Mouse (Mus musculus) midbrain, embryonic 10.5 days (tissue): Measurements from ENCODE around the gene Gm12184. TPM values are rescaled to one million over a fixed set of nuclear protein-coding genes. Genes with fewer than 3 reads are reported as not detected.
A peak's percentile ranks its signal among the peaks of the same experiment; 100 is the strongest.
"Not testable (repeated sequence)": the region's sequence is repeated elsewhere in the genome, so short reads cannot be mapped to it uniquely, and the experiment has no call there.

Experiments used
- DNase-seq: peaks from one replicate; pipeline ENCODE4 v3.0.0-alpha.2; 2017; ENCODE audit warnings: low spot score
- H3K27ac ChIP-seq: fragments of 300-500 bp; sonication (generic); replicated peaks from 2 replicates; pipeline ENCODE4 v1.5.1; 2016; ENCODE audit warnings: mild to moderate bottlenecking
- H3K27me3 ChIP-seq: fragments of 300-500 bp; sonication (generic); 2 replicates; pipeline ENCODE4 v1.6.1; 2016; ENCODE audit warnings: low read depth, mild to moderate bottlenecking; ENCODE audit not compliant: poor library complexity, severe bottlenecking
- H3K36me3 ChIP-seq: fragments of 300-500 bp; sonication (generic); 2 replicates; pipeline ENCODE4 v1.6.1; 2016; ENCODE audit warnings: mild to moderate bottlenecking, moderate library complexity
- H3K4me1 ChIP-seq: fragments of 300-500 bp; sonication (generic); 2 replicates; pipeline ENCODE4 v1.6.1; 2016
- H3K4me3 ChIP-seq: fragments of 300-500 bp; sonication (generic); 2 replicates; pipeline ENCODE4 v1.5.1; 2016; ENCODE audit warnings: mild to moderate bottlenecking, moderate library complexity
- H3K9me3 ChIP-seq: fragments of 300-500 bp; sonication (generic); replicated peaks from 2 replicates; pipeline ENCODE4 v1.6.1; 2016; ENCODE audit warnings: mild to moderate bottlenecking
- WGBS: fragments of 180-500 bp; shearing (Covaris S2); methylation state at CpG from one replicate; pipeline ENCODE4 v1.1.7; 2016; 5-methylcytosine and 5-hydroxymethylcytosine counted together
- polyA plus RNA-seq: library from polyadenylated mRNA; unstranded; fragments of >200 nt; fragmentation: Nextera tagmentation; extraction: Ambion mirVana; gene quantifications from 2 replicates; pipeline ENCODE4 v1.2.1, GENCODE M21; 2016

Gm12184 gene
- polyA plus RNA-seq, 1 experiment from 2014 or later = 2.1 TPM

DNA sequence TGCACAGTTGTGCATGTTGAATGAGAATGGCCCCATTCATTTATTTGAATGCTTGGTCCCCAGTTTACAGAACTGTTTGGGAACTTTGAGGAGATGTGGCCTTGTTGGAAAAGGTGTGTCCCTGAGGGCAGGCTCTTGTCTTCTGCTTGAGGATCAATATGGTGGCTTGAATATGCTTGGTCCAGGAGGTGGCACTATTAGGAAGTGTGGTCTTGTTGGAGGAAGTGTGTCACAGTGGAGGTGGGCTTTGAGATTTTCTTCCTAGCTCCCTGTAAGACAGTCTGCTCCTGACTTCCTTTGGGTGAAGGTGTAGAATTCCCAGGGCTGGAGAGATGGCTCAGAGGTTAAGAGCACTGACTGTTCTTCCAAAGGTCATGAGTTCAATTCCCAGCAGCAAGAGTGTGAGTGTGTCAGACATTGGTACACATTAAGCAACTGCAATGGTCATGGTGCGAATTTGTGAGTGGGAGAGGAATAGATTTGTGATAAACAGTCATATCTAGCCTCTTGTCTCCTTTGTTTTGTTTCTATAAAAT, 36.4 kb upstream of the Gm12184 start:
- H3K9me3 ChIP-seq = no peaks in the 10 kb centered on the region
- H3K4me3 ChIP-seq = no peak overlapping the region
- 89% methylated on average over 1 of the region's 1 CpGs for WGBS
- H3K27me3 ChIP-seq = peaks cover 20% of the 10 kb centered on the region; the same call in 1 of the 2 replicates
- no peak for DNase-seq
- no peak overlapping the region for H3K27ac ChIP-seq
- peaks cover 11% of the 10 kb centered on the region for H3K4me1 ChIP-seq
- no peaks in the 10 kb centered on the region for H3K36me3 ChIP-seq

DNA sequence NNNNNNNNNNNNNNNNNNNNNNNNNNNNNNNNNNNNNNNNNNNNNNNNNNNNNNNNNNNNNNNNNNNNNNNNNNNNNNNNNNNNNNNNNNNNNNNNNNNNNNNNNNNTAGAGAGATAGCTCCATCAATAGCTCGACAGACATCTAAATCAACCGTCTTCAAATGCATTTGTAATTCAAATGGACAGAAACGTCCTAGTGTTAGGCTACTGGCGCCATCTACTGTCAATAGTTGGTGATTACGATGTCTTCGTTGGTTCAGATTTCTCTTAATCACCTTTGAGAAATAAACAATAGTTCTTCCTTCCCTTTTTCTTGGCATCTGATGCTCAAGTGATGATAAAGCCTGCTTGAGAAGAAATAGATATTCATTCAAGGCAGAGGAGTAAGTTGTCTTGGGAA, 32.6 kb upstream of the Gm12184 start:
- H3K4me3 ChIP-seq = peak overlapping the region; percentile 56

DNA sequence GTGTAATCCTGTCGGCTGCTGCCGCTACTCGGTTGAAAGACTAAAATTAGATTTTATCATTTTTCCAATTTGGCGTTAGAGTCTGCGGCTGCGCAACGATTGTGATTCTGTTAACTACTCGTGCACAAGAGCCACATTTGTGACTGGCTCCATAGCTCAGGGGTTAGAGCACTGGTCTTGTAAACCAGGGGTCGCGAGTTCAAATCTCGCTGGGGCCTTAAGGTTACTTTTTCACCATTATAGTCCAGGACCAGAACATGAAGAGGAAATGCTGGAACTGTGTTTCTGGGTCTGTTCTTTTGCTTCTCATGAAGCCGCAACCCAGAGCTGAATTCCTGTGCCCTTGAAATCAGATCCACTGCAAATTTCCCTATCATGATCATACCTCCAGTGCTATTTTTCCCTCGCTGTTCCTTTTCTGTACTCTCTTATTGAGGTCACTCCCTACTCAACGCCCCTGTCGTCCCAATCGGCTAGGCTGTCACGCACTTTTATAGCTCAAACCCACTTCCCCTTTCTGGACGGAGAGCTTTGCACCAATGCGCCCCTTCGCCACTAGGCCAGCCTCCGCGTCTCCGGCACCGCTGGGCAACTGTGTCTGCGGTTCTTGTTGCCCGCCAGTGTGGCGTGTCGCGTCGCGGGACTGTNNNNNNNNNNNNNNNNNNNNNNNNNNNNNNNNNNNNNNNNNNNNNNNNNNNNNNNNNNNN, 27.2 kb upstream of the Gm12184 start:
- WGBS = under 1% methylated on average over 31 of the region's 31 CpGs

More for the DNA sequence above, 32.6 kb upstream of the Gm12184 start:
- peaks cover 26% of the 10 kb centered on the region for H3K27me3 ChIP-seq
- DNase-seq = no peak
- H3K27ac ChIP-seq = no peak overlapping the region
- WGBS = under 1% methylated on average over 6 of the region's 6 CpGs
- no peaks in the 10 kb centered on the region for H3K9me3 ChIP-seq
- peaks cover 25% of the 10 kb centered on the region for H3K4me1 ChIP-seq
- no peaks in the 10 kb centered on the region for H3K36me3 ChIP-seq

DNA sequence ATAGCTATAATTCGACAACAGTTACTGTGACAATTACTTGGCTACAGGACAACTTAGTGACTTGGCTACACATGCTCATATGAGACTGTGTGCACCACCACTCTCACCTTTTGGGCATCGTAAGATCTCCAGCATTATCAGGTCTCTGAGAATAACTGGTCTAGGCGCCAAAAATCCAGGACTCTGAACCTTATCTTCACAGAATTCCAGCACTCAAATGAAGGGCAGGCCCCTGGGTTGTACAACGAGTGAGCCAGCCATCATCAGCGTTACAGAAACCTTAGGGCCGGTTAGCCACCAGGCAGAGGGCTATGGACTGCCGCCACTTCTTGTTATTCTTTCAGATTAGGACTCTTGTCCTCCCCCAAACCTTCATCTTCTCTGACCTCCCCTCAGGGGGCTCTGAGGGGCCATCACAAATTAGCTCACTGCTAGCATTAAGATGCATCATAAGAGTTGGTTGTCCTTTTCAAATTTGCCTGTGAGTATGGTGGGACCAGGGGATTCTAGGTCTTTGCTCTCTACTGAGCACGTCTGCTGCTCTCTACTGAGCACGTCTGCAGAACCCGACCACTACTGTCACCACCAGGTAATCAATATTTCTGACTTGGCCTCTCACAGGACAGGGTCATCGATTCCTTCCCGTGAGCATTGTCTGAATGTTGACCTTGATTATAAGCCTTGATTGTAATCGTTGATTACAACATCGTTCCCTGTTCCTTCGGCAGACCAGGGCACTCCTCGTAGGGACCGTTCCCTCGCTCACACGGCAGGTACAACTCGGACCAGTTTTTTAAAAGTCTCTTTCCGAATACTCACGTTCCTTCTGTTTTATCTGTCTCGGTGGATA, 26.4 kb upstream of the Gm12184 start:
- peak; percentile 63 for DNase-seq
- H3K27ac ChIP-seq = no peak overlapping the region
- H3K9me3 ChIP-seq = peaks cover 7% of the 10 kb centered on the region
- H3K4me1 ChIP-seq = peaks cover 27% of the 10 kb centered on the region
- H3K36me3 ChIP-seq = no peaks in the 10 kb centered on the region
- H3K4me3 ChIP-seq = peak overlapping the region; percentile 56
- H3K27me3 ChIP-seq = peaks cover 43% of the 10 kb centered on the region
- WGBS = 7% methylated on average over 23 of the region's 23 CpGs

More for the DNA sequence above, 27.2 kb upstream of the Gm12184 start:
- DNase-seq = peak; percentile 82
- Histone ChIP-seq H3K36me3 (no peaks in the 10 kb centered on the region), H3K9me3 (peaks cover 7% of the 10 kb centered on the region), H3K27ac (no peak overlapping the region), H3K27me3 (peaks cover 42% of the 10 kb centered on the region), H3K4me3 (peak overlapping the region; percentile 56), H3K4me1 (peaks cover 35% of the 10 kb centered on the region)

DNA sequence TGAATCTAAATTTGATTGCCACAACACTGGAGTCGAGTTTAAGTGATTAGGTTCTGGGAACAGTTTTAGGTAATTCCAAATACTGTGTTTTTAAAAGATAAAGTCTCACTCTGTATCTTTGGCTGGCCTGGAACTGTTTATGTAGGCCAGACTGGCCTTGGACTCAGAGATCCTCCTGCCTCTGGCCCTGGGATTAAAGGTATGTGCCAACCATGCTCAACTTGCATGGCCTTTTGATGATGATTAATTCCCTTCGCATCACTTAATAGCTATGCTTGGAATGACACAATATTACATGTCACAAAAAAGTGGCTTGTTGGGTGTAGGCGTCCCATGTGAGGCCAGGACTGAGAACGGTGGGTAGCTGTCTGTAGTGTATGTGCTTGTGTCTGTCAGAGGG, 25.7 kb upstream of the Gm12184 start:
- peak overlapping the region; percentile 56; the same call in 1 of the 2 replicates for H3K4me3 ChIP-seq
- peaks cover 7% of the 10 kb centered on the region for H3K9me3 ChIP-seq
- no peaks in the 10 kb centered on the region for H3K36me3 ChIP-seq
- peaks cover 24% of the 10 kb centered on the region for H3K4me1 ChIP-seq
- no peak overlapping the region for H3K27ac ChIP-seq
- 79% methylated on average over 4 of the region's 4 CpGs for WGBS
- H3K27me3 ChIP-seq = peaks cover 43% of the 10 kb centered on the region
- DNase-seq = peak; percentile 6

DNA sequence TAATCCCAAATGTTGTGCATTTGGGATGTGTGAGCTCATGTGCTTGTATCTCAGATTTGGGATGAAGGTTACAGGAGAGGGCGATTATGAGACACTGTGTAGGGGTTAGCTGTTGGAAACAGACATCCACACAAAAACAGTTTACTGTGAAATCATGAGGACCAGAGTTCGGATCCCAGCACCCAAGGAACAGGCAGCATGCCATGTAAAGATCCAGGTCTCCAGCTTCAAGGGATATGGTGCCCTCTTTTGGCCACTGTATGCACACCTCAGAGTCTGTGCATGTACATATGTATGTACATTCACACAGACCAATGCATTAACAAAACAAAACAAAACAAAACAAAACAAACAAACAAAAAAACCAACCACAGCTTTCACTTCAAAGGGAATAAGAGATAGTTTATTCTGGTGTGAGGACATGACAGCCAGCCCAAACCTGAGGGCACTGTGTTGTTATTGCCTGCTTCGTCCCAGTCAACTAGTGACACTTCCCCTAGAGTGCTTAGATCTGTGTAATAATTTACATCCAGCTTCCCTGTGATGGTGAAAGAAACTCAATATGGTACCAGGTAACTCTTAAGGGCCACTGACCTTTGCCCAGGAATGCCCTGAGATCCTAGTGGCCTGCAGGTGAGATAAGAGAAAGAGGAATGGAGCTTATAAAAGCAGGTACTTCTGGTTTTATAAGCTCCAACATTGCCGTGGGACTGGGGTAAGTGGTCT, 25.0 kb upstream of the Gm12184 start:
- peak; percentile 10 for DNase-seq
- Histone ChIP-seq H3K4me3 (no peak overlapping the region), H3K36me3 (no peaks in the 10 kb centered on the region), H3K27ac (no peak overlapping the region), H3K9me3 (peaks cover 7% of the 10 kb centered on the region), H3K27me3 (peaks cover 43% of the 10 kb centered on the region), H3K4me1 (peaks cover 24% of the 10 kb centered on the region)
- 80% methylated on average over 4 of the region's 4 CpGs for whole genome bisulfite sequencing

DNA sequence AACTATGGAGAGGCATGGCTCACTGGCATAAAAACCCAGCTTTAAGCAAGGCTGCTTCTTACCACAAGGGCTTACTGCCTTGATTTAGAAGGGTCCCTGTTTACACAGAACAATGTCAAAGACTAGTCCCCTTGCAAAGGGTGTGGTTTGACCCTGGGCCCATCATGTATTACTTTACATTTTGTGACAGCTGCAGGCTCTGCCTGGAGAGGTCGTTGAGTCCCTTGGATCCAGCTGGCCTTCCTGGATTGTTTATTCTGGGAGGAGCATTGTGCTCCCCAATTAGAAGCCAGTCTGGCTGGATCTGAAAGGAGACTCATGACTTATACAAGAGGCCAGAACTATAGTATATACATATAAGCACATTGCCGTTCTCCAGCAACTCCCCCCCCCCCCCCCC, 23.8 kb upstream of the Gm12184 start:
- Histone ChIP-seq H3K27me3 (peaks cover 50% of the 10 kb centered on the region), H3K36me3 (no peaks in the 10 kb centered on the region), H3K27ac (no peak overlapping the region), H3K9me3 (peaks cover 7% of the 10 kb centered on the region), H3K4me1 (peaks cover 24% of the 10 kb centered on the region), H3K4me3 (no peak overlapping the region)
- peak; percentile 7 for DNase-seq
- 60% methylated on average over 2 of the region's 2 CpGs for WGBS

DNA sequence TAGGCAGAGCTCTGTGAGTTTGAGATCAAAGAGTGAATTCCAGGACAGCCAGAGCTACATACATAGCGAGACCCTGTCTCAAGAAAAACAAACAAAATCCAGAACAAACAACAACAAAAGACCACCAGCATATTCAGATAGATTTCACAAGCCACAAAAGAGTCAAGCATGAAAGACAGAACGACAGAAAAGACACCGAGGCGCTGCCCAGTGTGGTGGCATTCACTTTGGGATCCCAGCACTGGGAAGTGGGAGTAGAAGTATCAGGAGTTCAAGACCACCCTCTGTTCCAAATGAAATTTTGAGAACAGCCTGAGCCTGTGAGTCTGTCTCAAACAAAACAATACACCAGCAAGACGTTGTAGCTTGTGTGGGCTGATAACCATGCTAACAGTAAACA, 20.4 kb upstream of the Gm12184 start:
- DNase-seq = peak; percentile 9
- H3K36me3 ChIP-seq = no peaks in the 10 kb centered on the region
- H3K4me3 ChIP-seq = no peak overlapping the region
- no peaks in the 10 kb centered on the region for H3K4me1 ChIP-seq
- H3K27ac ChIP-seq = no peak overlapping the region
- peaks cover 50% of the 10 kb centered on the region for H3K27me3 ChIP-seq
- H3K9me3 ChIP-seq = peaks cover 7% of the 10 kb centered on the region
- 65% methylated on average over 5 of the region's 5 CpGs for WGBS

DNA sequence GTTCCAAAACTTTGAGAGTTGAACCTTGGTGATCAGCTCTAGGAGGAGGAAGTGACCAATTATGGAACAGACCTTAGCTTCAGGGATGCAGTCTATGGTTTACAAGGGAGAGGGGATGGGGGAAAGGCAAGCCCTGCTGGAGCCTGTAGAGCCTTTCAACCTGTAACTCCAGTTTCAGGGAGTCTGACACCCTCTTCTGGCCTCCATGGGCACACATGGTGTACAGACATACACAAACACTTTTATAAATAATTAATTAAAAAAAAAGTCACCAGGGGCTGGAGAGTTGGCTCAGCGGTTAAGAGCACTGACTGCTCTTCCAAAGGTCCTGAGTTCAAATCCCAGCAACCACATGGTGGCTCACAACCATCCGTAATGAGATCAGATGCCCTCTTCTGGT, 19.9 kb upstream of the Gm12184 start:
- DNase-seq = peak; percentile 11
- H3K27ac ChIP-seq, H3K4me3 ChIP-seq, H3K36me3 ChIP-seq, H3K4me1 ChIP-seq, H3K9me3 ChIP-seq: not testable (repeated sequence)
- peaks cover 47% of the 10 kb centered on the region for H3K27me3 ChIP-seq
- 85% methylated on average over 2 of the region's 2 CpGs for WGBS

DNA sequence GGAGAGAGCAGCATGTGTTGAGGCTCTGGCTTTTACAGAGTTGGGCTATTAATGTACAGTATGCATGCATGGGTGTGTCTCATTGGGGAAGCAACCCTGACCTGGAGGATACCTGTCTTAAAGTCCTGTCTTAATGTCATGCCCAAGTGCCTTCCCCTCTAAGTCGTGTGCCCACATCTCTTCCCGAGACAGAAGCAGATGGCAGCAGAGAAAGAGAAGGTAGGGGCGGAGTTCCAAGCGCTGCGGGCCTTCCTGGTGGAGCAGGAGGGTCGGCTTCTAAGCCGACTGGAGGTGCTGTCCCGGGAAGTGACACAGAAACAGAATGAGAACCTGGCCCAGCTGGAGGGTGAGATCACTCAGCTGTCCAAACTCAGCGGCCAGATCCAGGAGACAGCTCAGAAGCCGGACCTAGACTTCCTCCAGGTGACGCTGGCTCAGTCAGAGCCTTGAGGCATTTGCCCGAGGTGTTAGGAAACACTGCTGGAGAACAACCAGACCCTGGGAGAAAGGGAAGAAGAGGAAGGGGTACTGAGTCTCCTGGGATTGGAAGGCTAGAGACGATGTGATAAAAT, 18.9 kb upstream of the Gm12184 start:
- DNase-seq = no peak
- Histone ChIP-seq H3K9me3 (no peaks in the 10 kb centered on the region), H3K27ac (no peak overlapping the region), H3K4me1 (no peaks in the 10 kb centered on the region), H3K36me3 (no peaks in the 10 kb centered on the region), H3K4me3 (no peak overlapping the region), H3K27me3 (peaks cover 43% of the 10 kb centered on the region)
- WGBS = 37% methylated on average over 13 of the region's 13 CpGs

DNA sequence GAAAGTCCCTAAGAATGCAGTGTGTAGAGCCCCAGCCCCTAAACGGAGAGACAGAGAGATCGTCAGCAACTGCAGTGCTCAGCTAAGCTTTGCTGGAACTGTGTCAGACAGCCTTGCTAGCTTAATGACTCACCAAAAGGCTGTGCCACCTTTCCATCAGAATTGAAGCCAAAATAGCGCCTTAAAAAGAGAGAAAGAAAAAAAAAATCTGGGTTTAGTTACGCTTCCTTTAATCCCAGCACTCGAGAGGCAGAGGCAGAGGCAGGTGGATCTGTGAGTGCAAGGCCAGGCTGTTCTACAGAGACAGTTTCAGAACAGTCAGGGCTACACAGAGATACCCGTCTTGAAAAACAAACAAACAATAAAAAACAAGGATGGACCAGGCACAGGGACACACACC, 17.9 kb upstream of the Gm12184 start:
- Histone ChIP-seq H3K36me3 (no peaks in the 10 kb centered on the region), H3K4me1 (no peaks in the 10 kb centered on the region), H3K27me3 (peaks cover 43% of the 10 kb centered on the region), H3K4me3 (no peak overlapping the region), H3K9me3 (no peaks in the 10 kb centered on the region), H3K27ac (no peak overlapping the region)
- no peak for DNase-seq
- WGBS = 58% methylated on average over 6 of the region's 6 CpGs

DNA sequence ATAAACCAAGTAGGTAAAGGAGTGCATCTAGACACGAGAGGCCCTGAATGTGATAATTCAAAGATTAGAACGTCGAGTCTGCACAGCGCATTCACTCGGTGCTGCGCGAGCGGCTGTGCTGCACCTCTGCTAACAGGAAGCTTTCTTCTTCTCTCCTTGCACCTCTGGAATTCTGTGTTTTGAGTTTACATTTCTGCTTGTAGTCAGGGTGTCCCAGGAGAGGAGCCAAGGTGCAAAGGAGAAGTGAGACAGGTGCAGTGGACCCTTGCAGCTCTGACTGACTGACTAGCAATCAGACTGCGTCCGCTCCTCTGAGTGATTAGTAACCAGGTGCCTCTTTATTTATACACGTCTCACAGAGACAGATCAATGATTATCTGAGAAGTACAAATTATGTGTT, 16.7 kb upstream of the Gm12184 start:
- 88% methylated on average over 11 of the region's 11 CpGs for WGBS
- no peak for DNase-seq
- H3K4me3 ChIP-seq = no peak overlapping the region
- no peaks in the 10 kb centered on the region for H3K9me3 ChIP-seq
- peaks cover 6% of the 10 kb centered on the region for H3K4me1 ChIP-seq
- no peak overlapping the region for H3K27ac ChIP-seq
- H3K36me3 ChIP-seq = no peaks in the 10 kb centered on the region
- H3K27me3 ChIP-seq = peaks cover 44% of the 10 kb centered on the region
